Mouse (Mus musculus) embryo, embryonic 11.5 days (tissue): ENCODE results near the gene Slc23a2.

Experiments used
- DNase-seq: peaks from one replicate; pipeline ENCODE4 v3.0.0-alpha.2; 2012; ENCODE audit warnings: low read depth, low spot score

Slc23a2 gene

GRCm38 (mm10) chr2:132098942-132099672 is 45.8 kb downstream of the Slc23a2 start:
- no peak for DNase-seq

- DNase-seq, result no peak
Observed at GRCm38 (mm10) chr2:132098365-132098764, 46.5 kb downstream of the Slc23a2 start.

- no peak for DNase-seq
Observed at GRCm38 (mm10) chr2:132096582-132096981, 48.3 kb downstream of the Slc23a2 start.

- no peak for DNase-seq
Observed at GRCm38 (mm10) chr2:132095821-132096220, 49.1 kb downstream of the Slc23a2 start.

DNA sequence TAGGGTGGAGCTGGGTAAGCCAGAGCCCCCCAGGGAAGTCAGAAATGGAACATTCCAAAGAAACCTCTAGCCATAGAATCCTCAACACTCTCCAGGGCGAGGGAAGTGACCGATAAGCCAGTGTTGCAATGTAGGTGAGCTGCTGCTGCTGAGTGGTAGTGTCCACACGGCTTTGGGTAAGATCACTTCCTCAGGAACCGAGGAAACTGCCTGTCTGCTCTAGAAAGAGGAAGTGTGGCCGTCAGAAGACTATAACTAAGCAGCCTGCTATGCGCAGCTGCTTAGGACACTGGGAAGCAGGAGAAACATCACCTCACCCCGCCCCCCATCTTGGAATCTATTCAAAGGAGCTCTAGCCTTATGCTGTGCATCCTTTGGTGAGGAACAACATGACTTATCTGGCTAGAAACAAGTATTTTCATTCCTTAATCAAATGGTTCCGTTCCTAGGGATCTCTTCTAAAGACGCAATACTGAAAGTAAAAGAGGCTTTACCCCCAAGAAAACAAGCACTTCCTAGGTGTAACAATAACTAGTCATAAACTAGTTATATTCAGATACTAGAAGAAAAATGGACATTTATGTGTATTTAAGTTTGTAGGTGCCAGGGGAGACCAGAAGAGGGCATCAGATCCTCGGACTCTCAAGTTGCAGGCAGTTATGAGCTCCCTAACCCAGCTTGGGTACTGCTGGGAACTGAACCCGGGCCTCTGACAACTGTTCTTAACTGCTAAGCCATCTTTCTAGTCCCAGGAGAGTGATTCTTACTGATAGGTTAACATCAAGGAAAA is 50.3 kb downstream of the Slc23a2 start:
- DNase-seq, result no peak

DNA sequence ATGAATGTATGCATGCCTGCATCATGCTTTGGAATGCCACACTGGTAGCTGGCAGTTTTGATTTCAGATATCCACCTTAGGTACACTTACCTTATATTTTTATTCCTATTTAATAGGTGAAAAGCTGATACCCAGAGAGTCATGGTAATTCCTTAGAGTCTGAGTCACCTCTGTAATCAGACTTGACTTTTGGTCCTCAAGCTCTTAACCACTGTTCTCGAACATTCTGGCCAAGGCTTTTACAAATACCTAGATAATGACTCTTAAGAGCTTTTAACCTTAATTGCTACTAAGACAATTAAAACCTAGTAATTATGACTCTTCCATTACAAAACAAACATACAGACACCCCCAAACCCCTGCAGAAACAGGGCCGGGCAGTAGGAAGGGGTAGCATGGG is 51.2 kb downstream of the Slc23a2 start:
- DNase-seq, result no peak

GRCm38 (mm10) chr2:132093298-132093697 is 51.6 kb downstream of the Slc23a2 start:
- DNase-seq, result no peak

GRCm38 (mm10) chr2:132092722-132093121 is 52.2 kb downstream of the Slc23a2 start:
- no peak for DNase-seq

DNA sequence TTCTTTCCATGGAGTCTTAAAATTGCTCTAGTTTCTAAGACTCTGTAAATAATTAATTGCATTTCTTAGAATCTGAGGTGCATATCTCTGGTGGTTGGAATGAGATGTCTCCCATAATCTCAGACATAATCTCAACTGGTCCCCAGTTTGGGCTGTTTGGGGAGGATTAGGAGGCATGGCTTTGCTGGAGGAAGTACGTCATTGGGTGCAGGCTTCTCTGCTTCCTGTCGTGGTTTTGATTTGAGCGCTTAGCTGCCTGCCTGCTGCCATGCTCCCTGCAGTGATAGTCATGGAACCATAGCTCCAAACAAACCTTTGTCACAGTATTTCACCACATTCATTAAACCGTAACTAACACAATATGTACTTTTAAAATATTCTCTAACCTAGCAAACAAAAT is 53.2 kb downstream of the Slc23a2 start:
- no peak for DNase-seq

GRCm38 (mm10) chr2:132084813-132085212 is 60.1 kb downstream of the Slc23a2 start:
- DNase-seq, result no peak

GRCm38 (mm10) chr2:132084396-132084795 is 60.5 kb downstream of the Slc23a2 start:
- DNase-seq, result no peak

DNA sequence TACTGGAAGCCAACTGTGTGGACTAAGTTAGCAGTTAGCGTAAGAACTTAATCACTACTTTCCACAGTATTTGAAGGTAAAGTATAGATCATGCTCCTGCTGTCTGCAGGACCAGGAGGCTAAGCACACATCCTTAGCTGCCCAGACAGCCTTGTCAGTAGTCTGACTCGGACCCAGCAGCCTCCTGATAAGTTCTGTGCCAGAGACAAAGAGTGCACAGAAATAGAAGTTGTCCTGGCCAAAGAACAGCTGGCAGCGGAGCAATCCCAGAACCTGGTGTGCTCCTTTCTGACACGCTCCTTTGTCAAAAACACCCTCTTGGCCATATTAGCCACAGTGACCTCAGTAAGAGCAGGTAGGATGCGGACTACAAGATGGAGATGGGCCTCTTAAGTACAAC is 65.8 kb downstream of the Slc23a2 start:
- DNase-seq, result no peak

GRCm38 (mm10) chr2:132073052-132073451 is 71.9 kb downstream of the Slc23a2 start:
- no peak for DNase-seq

GRCm38 (mm10) chr2:132069985-132070735 is 74.7 kb downstream of the Slc23a2 start:
- no peak for DNase-seq

- DNase-seq, result no peak
Observed at GRCm38 (mm10) chr2:132064185-132064831, 80.6 kb downstream of the Slc23a2 start.

GRCm38 (mm10) chr2:132063776-132064175 is 81.1 kb downstream of the Slc23a2 start:
- DNase-seq, result no peak

- no peak for DNase-seq
Observed at GRCm38 (mm10) chr2:132061884-132062283, 83.0 kb downstream of the Slc23a2 start.

- no peak for DNase-seq
Observed at GRCm38 (mm10) chr2:132059919-132060318, 85.0 kb downstream of the Slc23a2 start.

GRCm38 (mm10) chr2:132055349-132055753 is 89.6 kb downstream of the Slc23a2 start:
- no peak for DNase-seq

- DNase-seq, result no peak
Observed at GRCm38 (mm10) chr2:132053824-132054223, 91.1 kb downstream of the Slc23a2 start.

DNA sequence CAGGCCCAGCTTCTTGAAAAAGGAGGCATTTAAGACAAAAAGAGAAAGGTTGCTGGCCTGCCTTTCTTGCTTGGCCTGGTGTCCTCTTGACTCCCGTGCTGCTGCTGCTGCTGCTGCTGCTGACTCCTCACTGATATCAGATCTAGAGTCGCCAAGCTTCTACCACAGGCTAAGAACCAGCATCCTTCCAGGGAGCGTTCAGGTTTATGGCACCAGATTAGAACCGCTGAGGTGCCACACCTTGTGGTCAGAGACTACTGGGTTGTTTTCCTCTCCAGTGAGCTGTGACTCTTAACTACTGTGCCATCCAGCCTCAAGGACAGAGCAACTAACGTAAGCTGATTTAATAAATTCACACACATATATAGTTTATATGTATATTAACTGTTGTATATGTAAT is 93.1 kb downstream of the Slc23a2 start:
- no peak for DNase-seq

GRCm38 (mm10) chr2:132049921-132050320 is 95.0 kb downstream of the Slc23a2 start:
- no peak for DNase-seq
